Mouse (Mus musculus): Measurements from ENCODE around the gene Atp6v0b.

GRCm38 (mm10) chr4:117836204-117836767 is 50.8 kb downstream of the Atp6v0b start:
- TF ChIP-seq CTCF (IDR thresholded peaks at IDR 0.05; ENCODE audit: control insufficient read depth, insufficient read depth, insufficient read length) = no peak
- TF ChIP-seq MYOD1 (IDR thresholded peaks at IDR 0.05; ENCODE audit: control insufficient read depth, insufficient read length, low read depth) = no peak
- no peak for TF ChIP-seq USF1 (IDR thresholded peaks at IDR 0.05; ENCODE audit: low read depth)
- no peak for TF ChIP-seq MAX (IDR thresholded peaks at IDR 0.05)
- TF ChIP-seq FOSL1 (IDR thresholded peaks at IDR 0.05; ENCODE audit: insufficient read depth, low read length, poor library complexity, severe bottlenecking) = no peak
- TF ChIP-seq CEBPB (IDR thresholded peaks at IDR 0.05; ENCODE audit: low read depth) = no peak
